ENCODE assay signal across 12 mouse cellular contexts in genomic region chr2:69679990-69680389, GRCm38 (mm10). TPM values are rescaled to one million over a fixed set of nuclear protein-coding genes. Genes with fewer than 3 reads are reported as not detected.
A peak's percentile ranks its signal among the peaks of the same experiment; 100 is the strongest.
DNase-seq lines count a peak whose midpoint lies in the region; ATAC-seq and TF ChIP-seq lines count a peak whose summit lies in the region.
"Had no signal": no experiment of that assay in that cellular context is flagged by ENCODE, and none has a peak within 500 bp of the region (broad histone marks: within the 10 kb centered on the region; RNA-seq: fewer than 3 reads in every experiment).

No protein-coding gene starts in this region.

- 66% methylated on average over 6 of the region's 6 CpGs for WGBS in kidney, embryonic 15.5 days
- 46% methylated on average over 6 of the region's 6 CpGs for WGBS in liver, embryonic 14.5 days (ENCODE audit: insufficient replicate concordance)

- no peaks in the 10 kb centered on the region for H3K4me1 ChIP-seq in kidney, embryonic 15.5 days
- H3K4me1 ChIP-seq in ES-E14 (ENCODE audit: control insufficient read depth in 2 of 2, insufficient read depth in 2 of 2, low read length in 2 of 2, poor library complexity in 1 of 2) = no peaks in the 10 kb centered on the region
- H3K4me1 ChIP-seq in liver, embryonic 14.5 days (replicated peaks; ENCODE audit: control insufficient read depth in 2 of 2, insufficient read depth in 2 of 2, low read length in 1 of 2) = no peaks in the 10 kb centered on the region
- H3K4me1 ChIP-seq: lung, embryonic 15.5 days; neural tube, embryonic 12.5 days had no signal

- in situ Hi-C loops in ES-E14 (cut with MboI; ENCODE audit: low sequenced_read_pairs in 2 of 2, unreplicated experiment in 2 of 2) = no loop called here

- H3K27me3 ChIP-seq in kidney, embryonic 15.5 days = no peaks in the 10 kb centered on the region
- no peaks in the 10 kb centered on the region for H3K27me3 ChIP-seq in liver, embryonic 14.5 days (ENCODE audit: control insufficient read depth, insufficient read depth, low read length)
- H3K27me3 ChIP-seq: lung, embryonic 15.5 days; neural tube, embryonic 12.5 days had no signal

- TF ChIP-seq CTCF in liver, embryonic 14.5 days (IDR thresholded peaks at IDR 0.05; ENCODE audit: low read depth) = peak; percentile 54
- TF ChIP-seq CTCF in layer of hippocampus, adult 2 months (conservative IDR thresholded peaks at IDR 0.05) = no peak; the same call in 1 of the 2 replicates

- no peak overlapping the region for H3K9ac ChIP-seq in kidney, embryonic 15.5 days
- no peak overlapping the region for H3K9ac ChIP-seq in ES-E14 (ENCODE audit: insufficient read depth, low read depth, low read length, poor library complexity, severe bottlenecking)
- H3K9ac ChIP-seq in liver, embryonic 14.5 days (replicated peaks) = no peak overlapping the region
- H3K9ac ChIP-seq: lung, embryonic 15.5 days; neural tube, embryonic 12.5 days had no signal

- H3K9me3 ChIP-seq in kidney, embryonic 15.5 days (replicated peaks) = no peaks in the 10 kb centered on the region
- no peaks in the 10 kb centered on the region for H3K9me3 ChIP-seq in ES-E14 (ENCODE audit: control insufficient read depth, insufficient read depth, low read depth, low read length)
- no peaks in the 10 kb centered on the region for H3K9me3 ChIP-seq in liver, embryonic 14.5 days (ENCODE audit: control insufficient read depth, low read length)
- H3K9me3 ChIP-seq: lung, embryonic 15.5 days; neural tube, embryonic 12.5 days had no signal

- no peak overlapping the region for H3K4me2 ChIP-seq in kidney, embryonic 15.5 days
- no peak overlapping the region for H3K4me2 ChIP-seq in liver, embryonic 14.5 days (ENCODE audit: low read depth)
- H3K4me2 ChIP-seq: lung, embryonic 15.5 days; neural tube, embryonic 12.5 days had no signal

- TF ChIP-seq EP300 in liver, embryonic 14.5 days (IDR thresholded peaks at IDR 0.05; ENCODE audit: low read depth) = no peak

- no peak for ATAC-seq in kidney, embryonic 15.5 days (replicated peaks; ENCODE audit: low FRiP score)
- ATAC-seq in liver, embryonic 14.5 days (ENCODE audit: insufficient read depth) = no peak
- ATAC-seq: activated CD4-positive, CD25-positive, alpha-beta regulatory T cell, adult 4 months had no signal

- peaks cover 9% of the 10 kb centered on the region; the same call in 1 of the 2 replicates for H3K36me3 ChIP-seq in kidney, embryonic 15.5 days
- no peaks in the 10 kb centered on the region for H3K36me3 ChIP-seq in ES-E14 (ENCODE audit: control insufficient read depth, insufficient read depth, low read length, poor library complexity, severe bottlenecking)
- no peaks in the 10 kb centered on the region for H3K36me3 ChIP-seq in liver, embryonic 14.5 days (replicated peaks; ENCODE audit: control insufficient read depth, insufficient read depth, low read depth)

- peak; percentile 19 for DNase-seq in kidney, postnatal 10 days
- peak; percentile 53 for DNase-seq in 416B (ENCODE audit: low read depth)
- DNase-seq in ES-E14 (ENCODE audit: low read depth, low spot score) = peak; percentile 73
- peak in 1 of 3 experiments; percentile 7 for DNase-seq in liver, embryonic 14.5 days (ENCODE audit: low read depth in 3 of 3, low spot score in 3 of 3)
- no peak for DNase-seq in left cerebral cortex, adult 9 months (ENCODE audit: low spot score in 2 of 2)
- DNase-seq in layer of hippocampus, adult 2 months (ENCODE audit: low spot score in 2 of 2) = no peak
- no peak for DNase-seq in frontal cortex, postnatal 10 days (ENCODE audit: low spot score in 2 of 2)
- DNase-seq: cerebellum, adult 9-11 months had no signal

- no peak overlapping the region for H3K27ac ChIP-seq in kidney, embryonic 15.5 days
- H3K27ac ChIP-seq in ES-E14 (ENCODE audit: insufficient read depth, low read depth, low read length, poor library complexity, severe bottlenecking) = no peak overlapping the region
- H3K27ac ChIP-seq in liver, embryonic 14.5 days = no peak overlapping the region
- no peak overlapping the region for H3K27ac ChIP-seq in layer of hippocampus, adult 2 months
- H3K27ac ChIP-seq: lung, embryonic 15.5 days; neural tube, embryonic 12.5 days had no signal

- no peak overlapping the region for H3K4me3 ChIP-seq in kidney, embryonic 15.5 days (replicated peaks)
- no peak overlapping the region for H3K4me3 ChIP-seq in ES-E14 (ENCODE audit: insufficient read depth in 1 of 2, low read depth in 1 of 2, low read length in 2 of 2, poor library complexity in 1 of 2, severe bottlenecking in 1 of 2)
- no peak overlapping the region for H3K4me3 ChIP-seq in liver, embryonic 14.5 days (ENCODE audit: insufficient read depth in 1 of 2, low read depth in 2 of 2, low read length in 2 of 2)
- no peak overlapping the region for H3K4me3 ChIP-seq in layer of hippocampus, adult 2 months
- H3K4me3 ChIP-seq: lung, embryonic 15.5 days; neural tube, embryonic 12.5 days had no signal

TF ChIP-seq in ES-E14, 5 proteins besides CTCF, POLR2A, EP300 and RAD21:
- TF ChIP-seq ZNF384 (IDR thresholded peaks at IDR 0.05; ENCODE audit: low read depth, low read length) = no peak
- TF ChIP-seq HCFC1 (IDR thresholded peaks at IDR 0.05; ENCODE audit: borderline replicate concordance, insufficient read depth, low read length) = no peak
- no peak for TF ChIP-seq CHD2 (IDR thresholded peaks at IDR 0.05; ENCODE audit: low read depth, low read length)
- no peak for TF ChIP-seq ZC3H11A (IDR thresholded peaks at IDR 0.05; ENCODE audit: borderline replicate concordance, low read depth, low read length)
- TF ChIP-seq MAFK (IDR thresholded peaks at IDR 0.05; ENCODE audit: insufficient read depth, low read depth, low read length) = no peak

RNA-seq across cellular contexts. Expression of gene Klhl41, which starts 10.1 kb away (rescaled TPM):
- polyA plus RNA-seq in kidney, embryonic 15.5 days (2015; fragmentation: Nextera tagmentation; extraction: Ambion mirVana) = 2.5 and 3.7 TPM in 2 replicates
- total RNA-seq in ES-E14 (2012; rRNA removed) = 0.37 and 0.40 TPM in 2 replicates
- 0.02 and 0.04 TPM in 2 replicates for polyA plus RNA-seq in liver, embryonic 14.5 days (2012; rRNA removed)
- not detected in 2 replicates for polyA plus RNA-seq in liver, embryonic 14.5 days (2014; fragmentation: Nextera tagmentation; extraction: Ambion mirVana)
- total RNA-seq in layer of hippocampus, adult 2 months (2021) = under 1 TPM; 0.39 to 0.69 TPM
- polyA plus RNA-seq: activated CD4-positive, CD25-positive, alpha-beta regulatory T cell, adult 4 months had no signal

RNA-seq across cellular contexts. Expression of gene Bbs5, which starts 33.0 kb away (rescaled TPM):
- polyA plus RNA-seq in kidney, embryonic 15.5 days (2015; fragmentation: Nextera tagmentation; extraction: Ambion mirVana) = 17.6 and 22.8 TPM in 2 replicates
- total RNA-seq in ES-E14 (2012; rRNA removed) = 7.8 and 8.3 TPM in 2 replicates
- 1.6 and 1.8 TPM in 2 replicates for polyA plus RNA-seq in liver, embryonic 14.5 days (2012; rRNA removed)
- polyA plus RNA-seq in liver, embryonic 14.5 days (2014; fragmentation: Nextera tagmentation; extraction: Ambion mirVana) = 3.2 and 3.4 TPM in 2 replicates
- total RNA-seq in layer of hippocampus, adult 2 months (2021) = 10 to 100 TPM; 29.8 to 31.3 TPM

RNA-seq across cellular contexts. Expression of gene Fastkd1, which starts 33.3 kb away (rescaled TPM):
- 11.8 and 13.7 TPM in 2 replicates for polyA plus RNA-seq in kidney, embryonic 15.5 days (2015; fragmentation: Nextera tagmentation; extraction: Ambion mirVana)
- total RNA-seq in ES-E14 (2012; rRNA removed) = 13.7 and 17.8 TPM in 2 replicates
- 2.1 and 3.2 TPM in 2 replicates for polyA plus RNA-seq in liver, embryonic 14.5 days (2012; rRNA removed)
- polyA plus RNA-seq in liver, embryonic 14.5 days (2014; fragmentation: Nextera tagmentation; extraction: Ambion mirVana) = 3.5 and 4.6 TPM in 2 replicates
- total RNA-seq in layer of hippocampus, adult 2 months (2021) = 10 to 100 TPM; 17.7 to 19.0 TPM

RNA-seq across cellular contexts. Expression of gene Ppig, which starts 42.4 kb away (rescaled TPM):
- 145 and 160 TPM in 2 replicates for polyA plus RNA-seq in kidney, embryonic 15.5 days (2015; fragmentation: Nextera tagmentation; extraction: Ambion mirVana)
- total RNA-seq in ES-E14 (2012; rRNA removed) = 24.7 and 32.2 TPM in 2 replicates
- 5.5 and 10.0 TPM in 2 replicates for polyA plus RNA-seq in liver, embryonic 14.5 days (2012; rRNA removed)
- 58.7 and 60.2 TPM in 2 replicates for polyA plus RNA-seq in liver, embryonic 14.5 days (2014; fragmentation: Nextera tagmentation; extraction: Ambion mirVana)
- total RNA-seq in layer of hippocampus, adult 2 months (2021) = 10 to 100 TPM; 67.7 to 67.8 TPM

Comparison
In these comparisons a context has a peak if more than half of its experiments do, and no peak if none do; other contexts are left out.
1. DNase-seq: peak in kidney, postnatal 10 days (single experiment), 416B (single experiment) and ES-E14 (single experiment); none in left cerebral cortex, adult 9 months (0 of 2), layer of hippocampus, adult 2 months (0 of 2) and frontal cortex, postnatal 10 days (0 of 2).